Mouse (Mus musculus): ENCODE data around the gene Zc3h12c.
"Not testable (repeated sequence)": the region's sequence is repeated elsewhere in the genome, so short reads cannot be mapped to it uniquely, and the experiment has no call there.

Zc3h12c gene

DNA sequence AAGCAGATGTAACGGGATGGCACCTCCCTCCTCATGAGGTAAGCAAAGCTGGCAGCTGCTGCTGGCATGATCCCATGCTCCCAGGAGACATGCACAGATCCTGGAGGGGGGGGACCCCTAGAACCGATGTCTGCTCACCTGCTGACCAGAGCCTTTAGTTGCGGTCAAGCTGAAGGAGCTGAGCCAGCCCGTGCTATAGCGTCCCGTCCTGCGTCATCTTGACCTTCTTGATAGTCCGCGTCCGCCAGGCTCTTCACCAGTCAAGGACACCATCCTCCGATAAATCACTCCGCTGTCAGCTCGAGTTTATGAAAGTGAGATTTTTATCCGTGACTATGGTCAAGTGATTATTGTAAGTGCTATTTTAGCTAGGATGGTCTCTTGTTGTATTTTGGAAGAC lies 67.9 kb downstream of the Zc3h12c start:
- DNase-seq (ENCODE audit: low spot score) = no peak

DNA sequence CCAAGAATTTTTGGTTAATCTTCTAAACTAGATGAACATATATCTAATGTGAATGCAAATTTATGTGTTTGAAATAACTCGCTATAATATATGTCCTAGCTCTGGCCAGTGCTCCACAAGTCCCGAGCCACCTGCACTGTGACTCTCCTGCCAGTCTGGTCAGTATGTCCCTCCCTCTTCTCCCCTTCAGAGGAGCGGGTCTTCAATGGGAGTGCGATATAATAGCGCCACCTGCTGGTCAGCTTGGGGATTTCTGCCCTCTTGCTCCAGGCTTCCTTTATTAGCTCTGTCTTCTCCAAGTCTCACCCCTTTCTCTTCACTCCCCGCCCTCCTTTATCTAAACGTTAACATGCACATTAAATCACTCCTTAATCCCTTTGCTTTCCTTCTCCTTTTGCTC lies 69.8 kb downstream of the Zc3h12c start:
- peak; percentile 90 for DNase-seq (ENCODE audit: low spot score)

DNA sequence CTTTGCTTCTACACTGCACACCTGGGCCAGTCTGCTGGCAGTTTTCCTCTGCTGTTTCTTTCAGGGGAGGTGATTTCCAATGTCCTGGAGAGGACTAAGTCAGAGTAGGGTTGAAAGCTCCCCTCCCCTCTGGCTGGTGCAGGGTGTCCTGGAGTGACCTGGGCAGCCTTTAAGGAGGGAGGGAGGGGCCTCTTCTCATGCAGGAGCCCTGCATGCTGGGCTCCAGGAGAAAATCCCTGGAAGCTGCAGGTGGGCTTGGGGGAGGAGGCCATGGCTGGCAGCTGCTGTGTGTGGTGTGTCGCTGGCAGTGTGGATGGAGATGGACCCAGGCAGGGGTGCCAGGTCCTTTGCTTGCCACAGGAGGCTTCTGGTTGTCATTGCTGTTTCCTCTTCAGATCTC lies 71.0 kb downstream of the Zc3h12c start:
- DNase-seq (ENCODE audit: low spot score) = no peak

DNA sequence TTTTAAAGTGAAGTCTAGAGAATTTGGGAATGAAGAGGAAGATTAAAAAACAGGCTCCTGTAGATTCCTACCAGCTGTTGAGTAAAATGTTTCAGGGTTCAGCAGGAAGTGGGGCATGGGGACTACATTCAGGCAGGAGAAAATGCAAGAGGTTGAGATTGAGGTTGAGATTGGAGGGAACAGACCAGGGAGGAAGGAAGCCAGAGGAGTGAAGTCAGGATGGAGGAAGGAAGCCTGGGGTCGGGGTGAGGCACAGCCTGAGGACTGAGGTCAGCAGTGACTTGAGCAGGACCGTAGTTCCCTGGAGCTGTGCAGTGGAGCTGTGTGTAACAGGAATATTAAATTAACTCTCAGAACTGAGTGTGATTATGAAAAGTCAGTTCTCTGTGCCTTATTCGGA lies 72.7 kb downstream of the Zc3h12c start:
- no peak for DNase-seq (ENCODE audit: low spot score)

DNA sequence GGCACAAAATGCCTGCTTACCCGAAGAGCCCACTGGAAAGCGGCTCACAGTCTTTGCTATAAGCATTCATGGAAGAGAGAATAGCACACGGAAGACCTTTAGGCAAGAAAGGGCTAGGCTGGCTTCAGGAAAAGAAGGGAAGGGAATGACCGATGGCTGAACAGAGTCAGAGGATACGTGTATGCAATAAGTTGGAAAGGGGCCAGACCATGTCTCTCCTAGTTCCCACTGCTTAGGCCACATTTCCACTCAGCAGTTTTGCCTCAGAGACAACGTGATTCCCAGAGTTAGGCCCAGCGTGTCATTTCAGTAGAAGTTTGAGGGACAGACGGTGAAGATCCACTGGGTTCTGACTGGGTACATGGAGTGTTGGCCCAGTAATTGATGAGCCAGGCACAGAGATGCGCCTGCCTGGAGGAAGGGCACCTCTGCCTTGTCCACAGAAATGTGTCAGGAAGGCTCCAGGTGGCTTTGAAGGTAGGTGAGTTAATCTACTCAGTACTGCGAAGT lies 73.8 kb downstream of the Zc3h12c start:
- no peak for DNase-seq (ENCODE audit: low spot score)

DNA sequence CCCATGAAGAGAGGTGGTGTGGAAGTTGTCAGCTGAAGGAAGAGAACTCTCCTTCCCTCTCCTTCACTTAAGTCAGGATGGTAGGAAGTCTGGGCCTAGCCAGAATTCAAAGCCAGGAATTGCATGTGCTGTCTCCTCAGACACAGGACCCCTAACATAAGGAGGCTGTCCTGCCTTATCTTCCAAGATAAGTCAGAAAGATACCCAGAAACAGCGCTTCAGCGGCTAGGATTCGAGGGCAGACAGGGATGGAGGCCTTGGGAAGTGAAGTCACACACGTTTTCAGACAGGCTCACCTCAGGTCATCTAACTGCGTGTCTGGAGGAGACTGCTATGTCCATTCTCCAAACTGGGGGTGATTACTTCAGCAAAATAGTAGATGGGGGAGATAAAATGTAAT lies 74.4 kb downstream of the Zc3h12c start:
- DNase-seq (ENCODE audit: low spot score) = no peak

DNA sequence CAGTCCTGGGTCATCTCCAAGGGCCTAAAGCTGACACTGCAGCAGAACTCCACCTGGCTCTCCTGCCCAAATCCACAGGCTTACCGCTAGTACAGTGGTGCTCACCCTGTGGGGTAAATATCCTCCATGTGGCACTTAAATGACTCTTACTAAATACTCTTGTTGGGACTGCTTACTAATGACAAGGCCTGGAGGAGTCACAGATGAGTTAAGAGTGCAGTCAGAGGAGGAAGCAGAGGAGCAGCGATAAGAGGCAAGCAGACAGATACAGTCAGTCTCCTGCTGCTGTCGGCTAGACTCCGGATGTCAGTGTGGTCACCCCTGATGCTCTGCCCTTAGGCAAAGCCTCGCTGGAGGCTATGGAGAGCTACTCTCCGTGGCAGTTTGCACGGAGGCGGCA lies 75.3 kb downstream of the Zc3h12c start:
- no peak for DNase-seq (ENCODE audit: low spot score)

DNA sequence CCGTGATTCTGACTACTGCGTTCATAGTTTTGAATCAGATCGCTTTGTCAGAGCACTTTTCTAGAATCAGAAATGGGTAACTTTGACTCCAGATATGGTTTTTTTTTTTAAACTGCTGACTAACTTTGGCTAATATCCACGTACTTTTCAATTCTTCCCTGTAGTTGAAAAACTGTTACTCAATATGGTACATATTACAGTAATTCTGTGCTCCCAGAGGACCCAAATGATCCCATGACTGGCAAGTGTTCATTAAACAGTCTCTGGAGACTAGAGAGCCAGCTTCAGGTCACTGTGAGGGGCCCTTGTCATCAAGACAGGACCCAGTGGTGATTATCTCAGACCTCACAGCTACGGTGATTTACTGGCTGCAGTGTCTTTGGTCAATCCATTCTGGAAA lies 76.1 kb downstream of the Zc3h12c start:
- DNase-seq (ENCODE audit: low spot score) = no peak

DNA sequence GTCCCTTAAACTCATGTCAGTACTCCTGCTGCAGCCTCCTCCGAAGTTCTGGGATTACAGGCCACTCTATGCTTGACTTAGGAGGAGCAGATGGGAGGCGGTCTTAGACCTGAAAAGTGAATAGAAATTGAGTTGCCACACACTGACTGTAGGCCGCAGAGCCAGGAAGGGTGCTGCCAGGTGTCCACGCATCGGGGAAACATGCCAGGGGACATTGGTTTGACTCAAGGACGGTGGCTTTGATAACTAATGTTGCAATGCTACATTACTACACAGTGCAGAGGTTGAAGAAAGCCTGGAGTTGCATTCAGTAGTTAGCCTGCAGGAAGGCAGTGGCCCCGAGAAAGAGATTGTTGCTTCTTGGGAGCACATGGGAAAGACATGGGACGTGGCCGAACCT lies 76.6 kb downstream of the Zc3h12c start:
- no peak for DNase-seq (ENCODE audit: low spot score)

DNA sequence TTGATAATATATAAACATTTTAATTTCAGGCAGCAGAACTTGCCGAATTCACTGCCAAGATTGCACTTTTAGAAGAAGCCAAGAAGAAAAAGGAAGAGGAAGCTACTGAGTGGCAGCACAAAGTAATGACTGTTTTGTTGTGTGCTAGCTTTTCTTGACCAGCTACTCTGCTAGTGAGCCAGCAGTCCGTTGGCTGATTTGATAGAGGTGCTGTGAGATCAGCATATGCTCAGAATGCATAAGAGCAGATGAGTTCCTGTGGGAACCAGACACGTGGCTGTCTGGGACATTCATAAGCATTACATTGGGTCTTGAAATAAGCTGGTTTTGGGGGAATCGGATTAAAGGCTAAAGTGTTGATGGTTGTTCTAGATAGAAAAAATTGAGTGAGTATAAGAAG lies 86.0 kb downstream of the Zc3h12c start:
- DNase-seq (ENCODE audit: low spot score) = no peak

DNA sequence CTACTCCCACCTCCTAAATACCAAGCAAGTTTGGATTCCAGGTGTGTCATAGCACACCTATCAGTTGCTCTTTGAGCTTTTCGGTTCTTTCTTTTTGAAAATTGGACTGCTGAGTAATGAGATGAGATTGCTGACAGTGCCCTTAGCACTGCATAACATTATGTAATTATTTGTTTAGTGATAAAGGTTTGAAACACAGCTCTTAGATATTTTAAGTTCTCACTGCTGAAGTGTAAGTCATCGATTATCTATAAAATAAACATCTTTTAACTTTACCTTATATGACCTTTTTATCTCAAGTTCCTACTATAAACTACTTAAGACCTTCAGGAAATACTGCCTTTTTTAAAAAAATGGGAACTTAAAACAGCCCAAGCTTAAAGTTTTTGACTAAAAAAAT lies 86.4 kb downstream of the Zc3h12c start:
- no peak for DNase-seq (ENCODE audit: low spot score)

DNA sequence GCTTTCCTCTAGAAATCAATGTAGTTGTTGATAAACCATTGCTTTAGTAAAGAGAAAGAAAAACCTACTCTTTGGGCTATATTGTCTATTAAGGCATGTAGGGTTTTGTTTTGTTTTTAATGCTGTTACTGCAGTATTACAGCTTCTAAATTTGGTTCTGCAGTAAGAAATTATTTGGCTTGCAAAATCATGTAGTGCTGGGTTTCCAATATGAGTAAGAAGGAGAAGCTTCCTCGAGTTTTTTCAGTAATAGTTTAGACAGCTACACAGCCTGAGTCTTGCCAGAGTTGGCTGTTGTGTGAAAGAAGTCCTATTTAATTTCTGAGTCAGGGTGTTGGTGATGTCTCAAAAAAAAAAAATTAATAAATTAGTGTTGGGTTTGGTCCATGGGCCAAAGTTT lies 90.7 kb downstream of the Zc3h12c start:
- no peak for DNase-seq (ENCODE audit: low spot score)

DNA sequence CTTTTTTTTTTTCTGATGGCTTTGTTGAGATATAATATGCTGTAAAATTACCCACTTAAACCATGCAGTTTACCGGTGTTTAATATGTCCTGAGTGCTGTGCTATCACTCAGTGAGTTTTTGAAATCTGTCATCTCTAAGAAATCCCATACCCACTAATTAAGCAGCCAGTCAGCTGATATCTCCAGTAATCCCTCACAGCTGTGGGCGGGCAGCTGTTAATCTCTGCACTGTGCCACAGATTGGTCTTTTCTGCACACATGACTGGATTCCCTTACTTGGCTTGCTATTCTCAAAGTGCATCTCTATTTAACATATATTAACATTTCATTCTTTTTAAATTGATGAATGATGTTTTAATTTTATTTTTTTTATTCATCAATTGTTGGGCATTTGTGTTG lies 92.3 kb downstream of the Zc3h12c start:
- no peak for DNase-seq (ENCODE audit: low spot score)

DNA sequence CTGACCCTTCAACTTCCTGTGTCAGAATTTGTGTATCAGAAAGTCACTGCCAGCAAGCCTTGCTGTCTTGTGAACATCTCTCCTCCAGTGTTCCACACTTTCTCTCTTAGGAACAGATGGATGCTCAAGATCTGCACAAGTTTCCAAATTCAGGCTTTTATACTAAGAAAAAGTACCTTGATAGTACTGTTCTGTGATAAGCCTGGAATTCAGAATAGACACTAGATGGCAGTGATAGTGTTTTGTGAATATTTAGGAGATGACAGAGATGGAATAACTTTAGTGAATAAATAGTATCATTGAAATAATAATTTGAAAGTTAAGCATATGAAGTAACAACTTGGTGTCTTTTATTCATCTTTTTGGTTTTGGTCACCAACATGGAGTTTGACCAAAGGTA lies 96.2 kb downstream of the Zc3h12c start:
- DNase-seq (ENCODE audit: low spot score) = no peak

DNA sequence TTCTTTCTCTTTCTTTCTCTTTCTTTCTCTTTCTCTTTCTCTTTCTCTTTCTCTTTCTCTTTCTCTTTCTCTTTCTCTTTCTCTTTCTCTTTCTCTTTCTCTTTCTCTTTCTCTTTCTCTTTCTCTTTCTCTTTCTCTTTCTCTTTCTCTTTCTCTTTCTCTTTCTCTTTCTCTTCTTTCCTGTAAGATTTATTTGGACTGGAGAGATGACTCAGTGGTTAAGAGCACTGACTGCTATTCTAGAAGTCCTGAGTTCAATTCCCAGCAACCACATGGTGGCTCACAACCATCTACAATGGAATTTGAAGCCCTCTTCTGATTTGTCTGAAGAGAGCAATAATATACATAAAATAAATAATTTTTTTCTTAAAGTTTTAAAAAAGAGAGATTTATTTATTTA lies 97.0 kb downstream of the Zc3h12c start:
- not testable (repeated sequence) for DNase-seq (ENCODE audit: low spot score)

DNA sequence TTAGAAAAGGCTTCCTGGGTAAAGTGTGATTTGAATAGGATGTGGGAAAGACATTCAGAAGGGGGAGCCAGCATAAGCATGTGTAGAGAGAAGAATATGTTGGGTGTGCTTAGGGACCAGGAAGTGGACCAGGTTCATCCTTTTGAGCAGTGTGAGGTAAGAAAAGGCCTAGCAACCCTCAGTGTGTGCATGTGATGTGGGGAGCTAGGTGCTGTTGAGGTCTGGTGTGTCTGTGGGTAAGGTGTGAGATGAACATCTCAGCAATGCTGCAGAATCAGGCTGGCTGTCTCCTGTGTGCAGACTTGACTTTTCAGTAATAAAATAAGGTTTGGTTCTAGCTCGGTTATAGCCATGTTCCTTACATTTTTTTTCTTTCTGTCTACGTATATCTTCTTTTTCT lies 98.3 kb downstream of the Zc3h12c start:
- DNase-seq (ENCODE audit: low spot score) = no peak
